Mouse (Mus musculus) intestine, postnatal 0 days (tissue): Measurements from ENCODE around the gene Ugt1a8. TPM values are rescaled to one million over a fixed set of nuclear protein-coding genes. Genes with fewer than 3 reads are reported as not detected.

Experiments
- ATAC-seq: fragments of 200-750 bp; cut with Nextera tagmentation; 2 replicates; pipeline ENCODE4 v1.8.0; 2017; ENCODE audit warnings: mild to moderate bottlenecking, moderate TSS enrichment, moderate library complexity
- H3K27ac ChIP-seq: fragments of 300-500 bp; sonication (generic); 2 replicates; pipeline ENCODE4 v1.5.1; 2014; ENCODE audit warnings: mild to moderate bottlenecking, low read depth, low read length, moderate library complexity
- H3K27me3 ChIP-seq: fragments of 300-500 bp; sonication (generic); replicated peaks from 2 replicates; pipeline ENCODE4 v1.6.1; 2014; ENCODE audit warnings: low read length, mixed read lengths; ENCODE audit not compliant: control insufficient read depth, insufficient read depth
- H3K36me3 ChIP-seq: fragments of 300-500 bp; sonication (generic); 2 replicates; pipeline ENCODE4 v1.6.1; 2014; ENCODE audit warnings: mild to moderate bottlenecking, moderate library complexity; ENCODE audit not compliant: control insufficient read depth, insufficient read depth
- H3K4me1 ChIP-seq: fragments of 300-500 bp; sonication (generic); replicated peaks from 2 replicates; pipeline ENCODE4 v1.6.1; 2014; ENCODE audit warnings: antibody characterized with exemption, low read length, mixed read lengths; ENCODE audit not compliant: control insufficient read depth, insufficient read depth
- H3K4me2 ChIP-seq: fragments of 300-500 bp; sonication (generic); replicated peaks from 2 replicates; pipeline ENCODE4 v1.6.1; 2014; ENCODE audit warnings: low read depth, mild to moderate bottlenecking, moderate library complexity
- H3K4me3 ChIP-seq: fragments of 300-500 bp; sonication (generic); 2 replicates; pipeline ENCODE4 v1.5.1; 2014; ENCODE audit warnings: low read depth, low read length
- H3K9ac ChIP-seq: fragments of 300-500 bp; sonication (generic); 2 replicates; pipeline ENCODE4 v1.6.1; 2014; ENCODE audit warnings: mild to moderate bottlenecking, low read depth, low read length
- H3K9me3 ChIP-seq: fragments of 300-500 bp; sonication (generic); 2 replicates; pipeline ENCODE4 v1.6.1; 2016; ENCODE audit warnings: mixed run types; ENCODE audit not compliant: control insufficient read depth
- CTCF ChIP-seq: sonication (generic); IDR thresholded peaks from 2 replicates; pipeline ENCODE4 v1.5.1; 2016; ENCODE audit warnings: low read depth, mild to moderate bottlenecking, control low read depth, antibody characterized with exemption, moderate library complexity
- WGBS: fragments of 180-500 bp; shearing (Covaris S2); extraction: QIAGEN DNeasy Blood & Tissue Kit; methylation state at CpG from one replicate; pipeline ENCODE4 v1.1.7; 2014; 5-methylcytosine and 5-hydroxymethylcytosine counted together
- polyA plus RNA-seq: library from polyadenylated mRNA; unstranded; fragments of >200 nt; fragmentation: Nextera tagmentation; extraction: Ambion mirVana; gene quantifications from 2 replicates; pipeline ENCODE4 v1.2.1, GENCODE M21; 2015

Ugt1a8 gene
- polyA plus RNA-seq, 1 experiment from 2014 or later: 0.05 TPM

- TF ChIP-seq CTCF: no peak
- H3K27ac ChIP-seq: peak overlapping the region; percentile 62
- H3K27me3 ChIP-seq: no peaks in the 10 kb centered on the region
- no peak overlapping the region for H3K4me2 ChIP-seq
- H3K4me3 ChIP-seq: no peak overlapping the region
- H3K4me1 ChIP-seq: peaks cover 4% of the 10 kb centered on the region; the same call in 1 of the 2 replicates
- H3K9ac ChIP-seq: no peak overlapping the region
- H3K36me3 ChIP-seq: no peaks in the 10 kb centered on the region
- peak; percentile 39 for ATAC-seq
- WGBS: 53% methylated on average over 2 of the region's 2 CpGs
- H3K9me3 ChIP-seq: 0 out of 2 replicates have a peak, but pooled peaks cover 6% of the 10 kb centered on the region
These were observed 119.3 kb downstream of the Ugt1a8 start for GRCm38 (mm10) chr1:88206843-88207479.

- Histone ChIP-seq H3K4me2 (peak within 1 kb of the TSS; percentile 0), H3K27me3 (no peaks in the 10 kb centered on the region), H3K4me1 (peaks cover 4% of the 10 kb centered on the region; the same call in 1 of the 2 replicates), H3K27ac (peak within 1 kb of the TSS; percentile 3; the same call in 1 of the 2 replicates), H3K9me3 (peaks cover 43% of the 10 kb centered on the region), H3K9ac (no peak within 1 kb of the TSS), H3K36me3 (no peaks in the 10 kb centered on the region), H3K4me3 (no peak within 1 kb of the TSS)
- peak; percentile 63 for ATAC-seq
- TF ChIP-seq CTCF: no peak
- 60% methylated on average over 8 of the region's 8 CpGs for WGBS
These were observed 124.2 kb downstream of the Ugt1a8 start, which contains the start of gene Ugt1a1 for GRCm38 (mm10) chr1:88211812-88212211. Gene Ugt1a1 (plus strand): TSS chr1:88211959.

GRCm38 (mm10) chr1:88212341-88213045 lies 124.9 kb downstream of the Ugt1a8 start:
- no peak overlapping the region for H3K4me3 ChIP-seq
- H3K4me1 ChIP-seq: 0 out of 2 replicates have a peak, but pooled peaks cover 2% of the 10 kb centered on the region
- no peak overlapping the region for H3K27ac ChIP-seq
- 57% methylated on average over 8 of the region's 8 CpGs for WGBS
- no peaks in the 10 kb centered on the region for H3K27me3 ChIP-seq
- peak; percentile 1; the same call in 1 of the 2 replicates for ATAC-seq
- peaks cover 49% of the 10 kb centered on the region for H3K9me3 ChIP-seq
- no peak for TF ChIP-seq CTCF
- H3K4me2 ChIP-seq: peak overlapping the region; percentile 0
- H3K36me3 ChIP-seq: no peaks in the 10 kb centered on the region
- no peak overlapping the region for H3K9ac ChIP-seq

GRCm38 (mm10) chr1:88213061-88213460 lies 125.4 kb downstream of the Ugt1a8 start:
- no peaks in the 10 kb centered on the region for H3K27me3 ChIP-seq
- H3K4me1 ChIP-seq: no peaks in the 10 kb centered on the region
- H3K4me2 ChIP-seq: peak overlapping the region; percentile 9; the same call in 1 of the 2 replicates
- 71% methylated on average over 1 of the region's 1 CpGs for WGBS
- H3K9ac ChIP-seq: no peak overlapping the region
- peaks cover 52% of the 10 kb centered on the region for H3K9me3 ChIP-seq
- no peak for ATAC-seq
- H3K4me3 ChIP-seq: no peak overlapping the region
- TF ChIP-seq CTCF: no peak
- no peaks in the 10 kb centered on the region for H3K36me3 ChIP-seq
- H3K27ac ChIP-seq: no peak overlapping the region

- Histone ChIP-seq H3K36me3 (no peaks in the 10 kb centered on the region), H3K27ac (peak overlapping the region; percentile 15), H3K4me3 (0 out of 2 replicates have a peak overlapping the region, but pooled peaks have one; percentile 0), H3K9ac (no peak overlapping the region), H3K4me1 (no peaks in the 10 kb centered on the region), H3K4me2 (peak overlapping the region; percentile 9), H3K27me3 (no peaks in the 10 kb centered on the region), H3K9me3 (peaks cover 52% of the 10 kb centered on the region)
- 70% methylated on average over 2 of the region's 2 CpGs for WGBS
- ATAC-seq: peak; percentile 76
- TF ChIP-seq CTCF: no peak
These were observed 126.3 kb downstream of the Ugt1a8 start for GRCm38 (mm10) chr1:88213766-88214461.

- Histone ChIP-seq H3K4me1 (no peaks in the 10 kb centered on the region), H3K4me3 (no peak overlapping the region), H3K4me2 (peak overlapping the region; percentile 9), H3K9ac (no peak overlapping the region), H3K27me3 (no peaks in the 10 kb centered on the region), H3K27ac (no peak overlapping the region), H3K9me3 (peaks cover 52% of the 10 kb centered on the region), H3K36me3 (no peaks in the 10 kb centered on the region)
- no peak for TF ChIP-seq CTCF
- WGBS: 80% methylated on average over 2 of the region's 2 CpGs
- no peak for ATAC-seq
These were observed 126.9 kb downstream of the Ugt1a8 start for GRCm38 (mm10) chr1:88214462-88214952.
